Mouse (Mus musculus) mammary gland, adult 2 months (tissue): ENCODE measurements around the gene Smo. TPM values are rescaled to one million over a fixed set of nuclear protein-coding genes. Genes with fewer than 3 reads are reported as not detected.

ENCODE experiments used
- polyA plus RNA-seq: library from polyadenylated mRNA; depleted of rRNA; stranded (reverse); fragments of >200 nt; gene quantifications from 2 replicates; pipeline ENCODE4 v1.2.3, GENCODE M21; 2012; ENCODE audit warnings: low replicate concordance; rRNA removed

Smo gene
- polyA plus RNA-seq, result 45.5 and 47.3 TPM in 2 replicates

GRCm38 (mm10) chr6:29735336-29735688 lies at the start of gene Smo:
Smo (plus strand) TSS chr6:29735503.

GRCm38 (mm10) chr6:29693953-29694352 lies 41.4 kb upstream of the Smo start, which contains the start of gene Tspan33:
Tspan33 (plus strand) TSS chr6:29694222.

GRCm38 (mm10) chr6:29767813-29768660 lies 32.7 kb downstream of the Smo start, which contains the start of gene Ahcyl2:
Ahcyl2 (plus strand) TSS chr6:29768011.

Other genes with a start within 250 kb of the Smo start
- gene Kcp, start 227.6 kb upstream of the Smo start, polyA plus RNA-seq, result 12.5 and 14.3 TPM in 2 replicates
- gene Irf5, start 208.9 kb upstream of the Smo start, polyA plus RNA-seq, result 43.6 and 84.5 TPM in 2 replicates
- gene Tnpo3, start 125.6 kb upstream of the Smo start, polyA plus RNA-seq, result 39.4 and 50.6 TPM in 2 replicates
- gene Tspan33, start 41.3 kb upstream of the Smo start, polyA plus RNA-seq, result 5.3 and 5.4 TPM in 2 replicates
- gene Ahcyl2, start 32.5 kb downstream of the Smo start, polyA plus RNA-seq, result 32.3 and 71.2 TPM in 2 replicates
- 2.8 and 4.9 TPM in 2 replicates for gene Strip2, start 181.5 kb downstream of the Smo start, polyA plus RNA-seq